Mouse (Mus musculus): ENCODE data around the gene Stk39. TPM values are rescaled to one million over a fixed set of nuclear protein-coding genes. Genes with fewer than 3 reads are reported as not detected.

Stk39 gene
- total RNA-seq, 2 experiments from 2014 or later = 77.5 to 80.1 TPM

DNA sequence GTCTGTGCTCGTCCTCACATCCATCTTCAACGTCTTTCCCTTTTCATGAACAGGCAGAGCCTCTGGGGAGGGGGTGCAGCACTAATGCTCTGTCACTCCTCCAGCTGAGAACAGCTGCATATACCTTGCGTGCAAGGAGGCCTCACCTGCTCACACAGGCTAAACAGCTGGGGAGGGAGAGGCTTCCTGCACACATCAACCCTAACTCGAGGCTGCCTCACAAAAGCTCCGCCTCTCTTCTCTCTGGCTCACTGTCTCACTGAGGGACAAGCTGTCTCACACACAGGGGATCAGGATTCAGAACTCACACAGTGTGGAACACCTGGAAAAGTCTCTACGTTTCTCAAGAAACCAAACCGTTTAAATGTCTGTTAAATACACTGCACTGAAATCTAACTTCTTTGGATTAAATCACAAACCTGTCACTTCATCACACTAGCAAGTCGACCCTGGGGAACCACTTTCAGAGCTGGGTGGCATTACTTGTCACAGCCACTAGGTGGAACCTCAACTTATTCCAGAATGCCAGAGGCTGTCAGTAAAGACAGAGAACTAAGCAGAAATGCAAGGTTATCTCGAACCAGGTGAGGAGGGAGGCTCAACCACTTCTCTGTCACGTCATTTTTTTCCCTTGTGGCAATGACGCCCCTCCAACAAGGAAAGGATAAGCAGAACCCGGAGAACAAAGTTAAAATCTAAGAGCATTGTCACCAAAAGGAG, 107.7 kb downstream of the Stk39 start:
- peak; percentile 29 to 53 for DNase-seq (ENCODE audit: low spot score in 2 of 2)
- intact Hi-C loops (cut with DNase I) = loop anchor here (2.0 to 10.0 kb wide), 2 partner anchors 170 to 392 kb away; no protein-coding TSS in a partner anchor

DNA sequence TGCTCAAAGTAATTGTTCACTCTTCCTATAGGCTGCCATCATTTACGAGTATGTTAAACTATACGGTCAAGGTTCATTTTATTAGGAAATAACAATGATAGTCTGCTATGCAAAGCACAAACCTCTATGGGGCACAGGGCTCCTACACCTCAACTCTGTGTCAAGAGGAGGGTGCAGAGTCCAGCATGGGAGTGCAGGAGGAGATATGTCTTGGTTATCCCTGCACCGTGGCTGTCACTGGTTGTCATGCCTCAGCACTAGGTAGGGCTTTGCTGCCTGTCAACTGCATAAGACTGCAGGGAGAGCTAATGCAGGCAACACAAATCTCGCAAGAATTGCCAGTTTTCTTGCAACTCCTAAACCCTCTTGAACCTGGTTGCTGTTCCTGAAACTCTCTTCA, 108.9 kb downstream of the Stk39 start:
- intact Hi-C loops (cut with DNase I) = loop anchor here (10.0 kb wide), 1 partner anchor 172 kb away; no protein-coding TSS in a partner anchor
- no peak for DNase-seq (ENCODE audit: low spot score in 2 of 2)

DNA sequence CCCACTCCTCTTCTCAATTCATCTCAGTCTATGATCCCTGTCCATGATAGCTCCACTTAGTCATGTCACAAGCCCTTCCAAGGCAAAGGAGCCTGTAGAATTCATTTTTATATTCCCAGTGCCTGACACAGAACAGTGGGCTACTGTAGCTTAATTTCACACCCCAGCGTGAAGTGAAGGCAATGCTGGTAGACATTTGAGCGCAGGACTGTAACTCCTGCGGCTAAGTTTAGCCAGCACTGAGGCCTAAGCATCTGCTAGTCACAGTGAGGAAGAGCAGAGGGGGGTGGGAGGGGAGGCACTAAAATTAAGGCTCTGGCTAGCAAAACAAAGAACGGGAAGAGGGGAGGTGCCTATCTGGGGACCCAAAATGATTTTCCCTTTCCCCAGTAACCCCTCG, 110.4 kb downstream of the Stk39 start:
- intact Hi-C loops (cut with DNase I) = loop anchor here (10.0 kb wide), 1 partner anchor 173 kb away; no protein-coding TSS in a partner anchor
- peak in 1 of 2 experiments; percentile 33 for DNase-seq (ENCODE audit: low spot score in 2 of 2)

DNA sequence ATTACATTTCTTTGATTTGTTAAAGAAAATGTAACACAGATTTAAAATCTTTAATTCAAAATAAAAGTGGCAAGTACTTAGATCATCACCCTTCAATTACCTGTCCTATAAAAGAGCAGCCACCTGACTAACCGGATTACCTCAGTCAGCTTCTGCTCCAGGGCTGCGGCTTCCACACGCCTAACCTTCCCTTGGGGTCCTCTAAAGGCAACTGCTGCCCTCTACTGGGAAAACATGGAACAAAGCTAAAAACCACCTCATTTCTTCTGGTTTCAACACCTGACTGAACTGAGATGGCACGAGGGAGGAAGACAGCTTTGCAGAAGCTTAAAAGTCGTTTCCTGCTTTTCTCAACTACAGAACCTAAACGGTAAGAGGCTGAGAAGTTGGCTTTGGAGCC, 121.4 kb downstream of the Stk39 start:
- DNase-seq (ENCODE audit: low spot score in 2 of 2) = peak; percentile 52 to 61
- intact Hi-C loops (cut with DNase I) = loop anchor here (2.0 to 10.0 kb wide), 3 partner anchors 783 to 1526 kb away; partner anchors contain the start of gene B3galt1

DNA sequence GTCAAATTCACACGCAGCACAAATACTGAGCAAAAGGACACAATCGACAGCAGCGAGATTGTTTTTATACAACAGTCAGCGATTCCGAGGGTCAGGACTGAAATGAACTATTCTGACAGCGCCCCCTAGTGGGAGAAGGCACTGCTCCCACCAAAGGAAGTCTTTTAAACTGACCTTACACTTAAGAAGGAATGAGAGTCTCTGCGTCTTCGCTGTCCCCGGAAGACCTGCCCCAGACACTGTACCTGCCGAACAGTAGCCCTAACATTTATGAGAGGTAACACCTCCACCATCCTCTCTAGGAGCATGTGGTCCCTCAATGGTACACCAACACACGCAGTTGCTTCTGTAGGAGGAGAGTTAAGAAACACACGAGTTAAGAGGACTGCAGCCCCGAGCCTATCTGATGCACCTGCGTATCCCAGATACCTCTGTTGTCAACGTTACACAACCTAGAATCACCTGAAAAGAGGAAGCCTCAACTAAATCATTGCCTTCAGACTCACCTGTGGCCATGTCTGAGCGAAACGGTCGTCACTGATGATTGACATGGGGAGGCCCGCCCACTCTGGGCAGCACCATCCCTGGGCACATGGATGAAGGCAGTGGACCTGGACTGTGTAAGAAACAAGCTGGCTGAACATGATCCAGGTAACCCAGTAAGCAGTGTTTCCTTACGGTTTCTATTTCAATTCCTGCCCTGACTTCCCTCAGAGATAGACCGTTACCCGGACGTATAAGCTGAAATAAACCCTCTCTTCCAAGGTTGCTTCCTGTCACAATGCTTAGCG, 122.3 kb downstream of the Stk39 start:
- DNase-seq (ENCODE audit: low spot score in 2 of 2) = peak; percentile 78 to 82
- intact Hi-C loops (cut with DNase I) = loop anchor here (2.0 to 10.0 kb wide), 5 partner anchors 129 to 1525 kb away; partner anchors contain the start of gene B3galt1

DNA sequence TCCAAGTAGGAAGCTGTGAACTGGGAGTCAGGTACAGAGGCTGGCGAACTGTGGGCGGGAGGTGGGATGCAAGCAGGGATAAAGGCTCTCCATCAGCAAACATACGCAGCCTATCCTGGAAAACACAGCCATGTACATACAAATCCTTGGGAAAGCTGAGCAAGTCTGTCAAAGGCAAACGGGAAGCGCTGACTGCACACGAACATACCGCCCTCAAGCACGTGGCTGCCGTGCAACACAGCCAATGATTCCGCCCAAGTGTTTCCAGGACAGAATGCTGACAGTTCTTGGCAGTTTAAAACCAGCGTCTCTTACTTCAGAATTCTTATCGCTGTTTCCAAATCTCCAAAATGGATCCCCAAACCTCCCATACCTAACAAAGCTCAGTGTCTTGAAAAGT, 123.1 kb downstream of the Stk39 start:
- intact Hi-C loops (cut with DNase I) = loop anchor here (2.0 to 10.0 kb wide), 2 partner anchors 128 to 234 kb away; no protein-coding TSS in a partner anchor
- DNase-seq (ENCODE audit: low spot score in 2 of 2) = peak; percentile 54 to 57

DNA sequence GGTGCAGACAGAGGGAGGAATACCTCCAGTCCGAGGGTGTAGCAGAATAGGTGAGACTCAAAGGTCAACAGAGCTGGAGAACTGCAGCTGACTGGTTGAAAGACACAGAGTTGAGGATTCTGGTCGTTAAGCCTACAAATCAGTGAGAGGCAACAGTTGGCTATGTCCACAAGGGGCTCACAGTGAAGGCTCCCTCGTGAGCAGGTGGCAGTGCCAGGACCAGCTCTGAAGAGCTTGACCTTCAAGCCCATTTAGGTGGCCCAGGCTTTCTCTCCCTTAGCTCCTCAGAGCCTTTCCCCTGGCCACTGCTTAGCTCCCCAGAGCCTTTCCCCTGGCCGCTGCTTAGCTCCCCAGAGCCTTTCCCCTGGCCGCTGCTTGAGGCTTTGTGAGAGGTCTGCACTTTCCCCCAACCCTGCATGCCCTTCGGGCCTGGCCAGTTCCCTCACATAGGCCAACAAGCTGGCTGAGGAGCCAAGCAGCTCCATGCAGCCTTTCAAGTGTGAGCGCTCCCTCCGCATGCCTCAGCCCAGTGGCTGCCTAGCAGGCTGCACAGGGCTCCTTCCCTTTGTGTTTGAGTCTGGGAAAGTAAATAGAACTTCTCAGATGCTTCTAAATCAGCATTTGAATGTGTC, 125.3 kb downstream of the Stk39 start:
- intact Hi-C loops (cut with DNase I) = loop anchor here (10.0 kb wide), 1 partner anchor 232 kb away; no protein-coding TSS in a partner anchor
- no peak for DNase-seq (ENCODE audit: low spot score in 2 of 2)

DNA sequence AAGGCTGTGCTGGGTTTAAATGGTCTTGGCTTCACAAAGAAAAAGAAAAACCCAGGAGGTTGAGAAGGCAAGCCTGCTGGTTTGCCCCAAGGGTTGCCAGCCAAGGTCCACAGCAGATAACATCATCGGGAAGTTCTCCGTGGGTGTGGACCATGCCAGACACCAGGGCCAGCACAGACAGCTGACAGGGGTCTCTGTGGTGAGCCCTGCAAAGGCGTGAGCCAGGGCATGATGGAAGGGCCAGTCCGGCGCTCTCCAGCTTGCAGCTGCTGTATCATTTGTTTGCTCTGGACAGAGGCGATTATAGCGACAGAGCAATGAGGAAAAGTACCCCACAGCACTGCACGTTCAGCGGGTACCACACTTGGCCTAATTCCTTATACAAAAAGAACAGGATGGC, 126.8 kb downstream of the Stk39 start:
- no peak for DNase-seq (ENCODE audit: low spot score in 2 of 2)
- intact Hi-C loops (cut with DNase I) = loop anchor here (10.0 kb wide), 1 partner anchor 230 kb away; no protein-coding TSS in a partner anchor

DNA sequence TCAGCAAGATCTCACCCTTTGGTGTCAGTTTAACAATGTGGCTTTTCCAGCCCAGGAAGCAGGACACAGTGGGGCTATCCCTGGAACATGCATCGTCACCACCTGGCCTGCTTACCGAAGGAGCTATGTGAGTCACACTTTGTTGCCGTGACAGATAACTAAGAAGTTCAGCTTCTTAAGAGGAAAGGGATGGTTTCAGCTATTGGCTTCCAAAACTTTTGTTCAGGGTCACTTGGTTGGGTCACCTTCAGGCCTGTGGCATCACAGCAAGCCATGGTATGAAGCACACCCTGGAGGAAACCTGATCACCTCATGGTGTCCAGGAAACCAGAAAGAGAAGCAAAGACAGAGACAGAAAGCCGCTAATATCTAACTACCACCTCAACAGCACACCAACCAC, 128.3 kb downstream of the Stk39 start:
- intact Hi-C loops (cut with DNase I) = loop anchor here (10.0 kb wide), 1 partner anchor 229 kb away; no protein-coding TSS in a partner anchor
- DNase-seq (ENCODE audit: low spot score in 2 of 2) = no peak

DNA sequence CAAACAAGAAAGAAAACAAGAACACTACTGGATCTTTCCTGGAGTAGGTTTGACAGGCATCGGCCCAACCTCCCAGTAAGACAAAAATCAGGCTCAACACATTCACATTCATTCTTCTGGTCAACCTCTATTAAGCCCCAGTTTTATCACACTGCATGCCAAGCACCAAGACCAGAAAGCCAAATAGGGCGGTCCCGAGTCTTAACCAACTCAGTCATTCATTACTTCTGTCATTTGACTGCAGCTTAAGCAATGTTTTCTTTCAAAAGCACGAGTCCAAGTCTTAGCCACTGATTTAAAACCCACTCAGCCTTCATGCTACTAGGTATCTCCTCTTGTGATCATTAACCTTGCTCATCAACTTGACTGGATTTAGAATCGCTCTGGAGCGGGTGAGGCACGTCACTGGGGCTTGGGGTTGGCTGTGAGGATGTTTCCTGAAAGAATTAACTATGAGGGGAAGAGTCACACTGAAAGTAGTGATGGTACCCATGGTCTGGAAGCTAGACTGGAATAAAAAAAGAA, 129.9 kb downstream of the Stk39 start:
- intact Hi-C loops (cut with DNase I) = loop anchor here (10.0 kb wide), 1 partner anchor 227 kb away; no protein-coding TSS in a partner anchor

DNA sequence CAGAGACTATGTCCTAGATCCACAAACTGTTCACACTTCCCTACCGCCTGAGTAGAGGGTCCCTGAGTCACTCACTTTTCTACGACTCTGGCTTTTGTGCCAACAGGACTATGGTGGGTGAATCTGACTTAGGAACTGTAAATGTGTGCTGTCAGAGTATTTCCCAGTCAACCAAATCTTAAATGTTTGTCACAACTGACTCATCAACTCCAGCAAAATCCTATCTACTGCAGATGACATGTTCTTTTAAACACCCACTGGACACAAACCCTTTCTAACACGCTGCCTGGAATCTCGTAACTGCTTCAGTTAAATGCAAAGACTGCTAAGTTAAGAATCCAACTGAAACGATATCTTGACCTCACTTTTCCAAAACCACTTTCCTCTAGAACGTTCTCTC, 135.2 kb downstream of the Stk39 start:
- DNase-seq (ENCODE audit: low spot score in 2 of 2) = no peak
- intact Hi-C loops (cut with DNase I) = no loop called here

More for the DNA sequence above, 129.9 kb downstream of the Stk39 start:
- DNase-seq (ENCODE audit: low spot score in 2 of 2) = no peak

DNA sequence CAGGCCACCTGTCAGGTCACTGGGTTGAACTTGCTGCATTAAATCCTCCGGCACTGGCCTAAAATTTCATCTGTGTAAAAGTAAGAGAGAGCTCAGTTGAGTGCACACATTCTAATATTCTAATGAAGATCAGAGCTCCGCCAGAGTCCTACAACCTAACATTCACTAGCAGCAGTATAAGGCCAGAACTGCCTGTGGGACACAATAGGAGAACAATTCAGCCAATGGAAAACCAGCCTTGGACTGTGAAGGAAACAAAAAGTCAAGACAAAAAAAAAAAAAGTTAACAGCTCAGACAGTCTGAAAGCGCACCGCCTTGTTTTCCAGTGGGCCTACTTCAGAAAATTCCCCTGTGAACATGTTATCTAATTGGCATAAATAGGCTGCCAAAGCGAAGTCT, 137.1 kb downstream of the Stk39 start:
- intact Hi-C loops (cut with DNase I) = no loop called here
- no peak for DNase-seq (ENCODE audit: low spot score in 2 of 2)

DNA sequence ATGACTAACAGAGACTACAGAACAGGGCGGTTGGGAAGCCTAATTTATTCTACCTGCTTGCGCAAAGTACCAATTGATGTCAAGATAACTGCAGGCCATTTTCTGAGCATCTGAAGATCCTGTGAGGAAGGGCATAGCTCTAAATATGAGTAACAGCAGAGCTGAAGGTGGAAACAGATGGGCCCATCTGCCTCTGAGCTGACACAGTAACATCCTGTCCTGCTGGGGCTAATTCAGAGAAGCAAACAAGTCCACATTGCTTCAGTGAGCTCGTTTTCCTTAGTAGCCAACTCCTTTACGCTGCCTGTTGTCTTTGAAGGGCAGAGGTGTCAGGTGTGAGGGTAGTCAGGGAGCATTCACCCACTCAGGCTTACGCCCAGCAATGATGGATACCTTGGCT, 146.8 kb downstream of the Stk39 start:
- DNase-seq (ENCODE audit: low spot score in 2 of 2) = peak in 1 of 2 experiments; percentile 36
- intact Hi-C loops (cut with DNase I) = no loop called here

DNA sequence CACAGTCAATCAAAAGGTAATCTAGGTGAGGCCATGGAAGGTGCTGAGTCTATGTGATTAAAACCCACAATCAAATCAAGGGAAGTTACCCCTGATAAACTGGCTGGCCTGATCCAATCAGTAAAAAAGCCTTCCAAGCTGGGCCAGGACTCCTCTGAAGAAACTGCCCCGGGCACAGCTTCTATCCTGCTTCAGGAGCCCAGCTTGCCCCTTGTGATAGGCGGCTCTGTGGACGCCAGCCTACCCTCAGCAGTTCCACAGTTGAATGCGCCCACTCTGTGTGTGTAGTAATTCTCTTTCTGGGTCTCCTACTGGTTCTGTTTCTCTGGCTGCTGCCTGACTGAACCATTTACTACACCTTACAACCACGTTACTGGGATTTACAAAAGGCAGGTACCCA, 150.8 kb downstream of the Stk39 start:
- intact Hi-C loops (cut with DNase I) = no loop called here
- no peak for DNase-seq (ENCODE audit: low spot score in 2 of 2)

DNA sequence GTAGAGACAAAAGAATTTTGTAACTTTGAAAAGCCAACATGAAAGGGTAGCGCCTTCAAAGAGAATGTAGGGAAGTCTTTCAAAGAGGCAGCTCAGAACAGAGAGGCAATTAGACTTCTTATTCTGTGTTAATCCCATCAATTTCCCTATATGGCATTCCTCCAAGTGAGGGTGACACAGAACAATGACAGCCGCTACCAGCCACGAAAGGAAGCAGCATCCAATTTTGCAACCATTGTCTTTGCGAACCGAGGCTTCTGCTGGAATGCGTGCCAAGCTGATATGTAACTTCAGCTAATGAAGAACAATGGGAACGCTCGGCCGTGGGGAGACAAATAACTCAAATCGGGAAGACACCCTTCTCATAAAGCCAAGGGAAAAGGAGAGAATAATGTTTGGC, 151.4 kb downstream of the Stk39 start:
- DNase-seq (ENCODE audit: low spot score in 2 of 2) = no peak
- intact Hi-C loops (cut with DNase I) = no loop called here

DNA sequence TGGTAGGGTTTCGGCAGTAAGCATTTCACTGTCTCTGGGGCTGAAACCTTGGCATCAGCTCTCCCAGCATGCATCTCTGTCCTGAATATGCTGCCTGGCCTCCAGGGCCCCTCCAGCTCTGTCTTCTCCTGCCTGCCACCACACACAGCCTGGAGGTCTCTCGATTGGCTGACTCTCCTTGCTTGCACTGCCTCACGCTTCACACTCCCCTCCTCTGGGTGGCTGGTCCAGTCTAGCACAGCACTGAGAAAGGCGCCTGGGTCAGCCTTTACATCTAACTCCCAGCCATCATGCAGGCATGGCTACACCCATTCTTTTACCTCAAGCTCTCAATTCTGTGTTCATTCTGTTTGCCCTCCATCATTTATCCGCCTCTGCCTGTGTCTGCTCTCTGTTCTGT, 153.6 kb downstream of the Stk39 start:
- no peak for DNase-seq (ENCODE audit: low spot score in 2 of 2)
- intact Hi-C loops (cut with DNase I) = no loop called here

DNA sequence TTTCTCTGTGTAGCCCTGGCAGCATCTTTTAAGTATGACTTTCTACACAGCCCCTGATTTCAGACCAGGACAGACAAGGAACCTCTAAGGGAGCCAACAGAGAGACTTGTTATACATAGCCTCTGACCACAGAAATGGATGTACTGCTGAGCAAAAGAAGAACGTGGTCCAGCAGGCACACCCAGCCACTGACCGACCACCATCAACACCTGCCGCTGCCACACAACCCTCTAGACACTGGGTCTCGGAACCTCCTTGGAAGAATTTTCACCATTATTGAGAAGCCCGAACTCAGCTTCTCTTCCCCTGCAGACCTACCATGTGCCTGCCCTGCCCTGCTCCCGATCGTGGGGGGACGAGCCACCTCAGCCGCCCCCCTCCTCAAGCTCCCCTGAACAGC, 154.2 kb downstream of the Stk39 start:
- DNase-seq (ENCODE audit: low spot score in 2 of 2) = no peak
- intact Hi-C loops (cut with DNase I) = no loop called here

DNA sequence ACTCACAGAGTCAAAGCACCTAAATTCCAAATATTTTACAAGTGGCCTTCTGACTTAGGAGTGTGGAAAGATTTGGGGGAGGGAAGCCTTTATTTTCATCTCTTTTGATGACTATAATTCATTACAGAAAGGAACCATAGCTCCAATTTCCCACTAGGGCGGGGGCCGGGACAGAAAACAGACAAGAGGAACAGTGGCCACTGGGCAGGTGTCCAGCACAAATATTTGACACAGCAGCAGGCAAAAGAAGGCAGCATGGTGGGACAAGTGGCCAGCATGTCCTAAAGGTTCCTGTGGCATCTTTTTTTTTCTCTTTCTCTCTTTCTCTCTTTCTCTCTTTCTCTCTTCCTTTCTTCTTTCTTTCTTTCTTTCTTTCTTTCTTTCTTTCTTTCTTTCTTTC, 154.6 kb downstream of the Stk39 start:
- DNase-seq (ENCODE audit: low spot score in 2 of 2) = no peak
- intact Hi-C loops (cut with DNase I) = no loop called here

DNA sequence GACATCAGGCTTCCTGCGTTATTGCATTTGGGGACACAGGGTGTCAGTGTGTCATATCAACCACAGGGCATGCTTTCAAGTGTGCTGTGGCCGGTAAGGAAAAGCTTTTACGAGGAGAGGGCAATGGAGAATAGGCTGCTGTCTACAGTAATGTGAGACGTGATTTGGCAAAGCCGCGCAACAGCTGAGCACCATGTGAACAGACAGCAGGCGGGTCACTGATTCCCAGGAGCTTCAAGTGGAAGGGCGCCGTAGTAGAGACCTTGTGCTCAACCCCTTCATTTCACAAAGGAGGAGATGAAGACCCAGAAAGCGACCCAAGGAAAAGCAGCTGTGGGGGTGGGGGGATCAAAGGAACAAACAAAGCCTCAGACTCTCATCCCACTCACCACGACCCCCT, 156.8 kb downstream of the Stk39 start:
- no peak for DNase-seq (ENCODE audit: low spot score in 2 of 2)
- intact Hi-C loops (cut with DNase I) = no loop called here

DNA sequence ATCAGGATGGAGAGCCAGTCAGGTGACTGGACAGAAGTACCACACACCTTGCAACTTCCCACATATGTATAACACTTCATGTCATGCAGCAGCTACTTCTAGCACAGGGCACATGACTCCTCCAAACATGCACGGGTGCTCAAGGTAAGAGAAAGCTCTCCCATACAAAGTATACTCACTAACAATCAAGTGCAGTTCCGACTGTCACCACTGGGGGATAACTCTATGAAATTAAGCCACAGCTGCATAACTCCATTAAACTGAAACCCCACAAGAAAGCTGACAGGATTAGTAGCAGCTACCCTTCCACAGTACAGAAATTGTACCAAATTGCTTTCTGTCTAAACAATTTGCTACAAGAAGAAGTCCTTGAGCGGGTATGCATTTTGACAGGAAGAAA, 161.9 kb downstream of the Stk39 start:
- intact Hi-C loops (cut with DNase I) = no loop called here
- DNase-seq (ENCODE audit: low spot score in 2 of 2) = no peak
